Mouse (Mus musculus): ENCODE results near the gene Ffar1. TPM values are rescaled to one million over a fixed set of nuclear protein-coding genes. Genes with fewer than 3 reads are reported as not detected.
"Not testable (repeated sequence)": the region's sequence is repeated elsewhere in the genome, so short reads cannot be mapped to it uniquely, and the experiment has no call there.

Gene Ffar1
- total RNA-seq, 2 experiments from 2014 or later, result 0.13 TPM; not detected in 1

DNA sequence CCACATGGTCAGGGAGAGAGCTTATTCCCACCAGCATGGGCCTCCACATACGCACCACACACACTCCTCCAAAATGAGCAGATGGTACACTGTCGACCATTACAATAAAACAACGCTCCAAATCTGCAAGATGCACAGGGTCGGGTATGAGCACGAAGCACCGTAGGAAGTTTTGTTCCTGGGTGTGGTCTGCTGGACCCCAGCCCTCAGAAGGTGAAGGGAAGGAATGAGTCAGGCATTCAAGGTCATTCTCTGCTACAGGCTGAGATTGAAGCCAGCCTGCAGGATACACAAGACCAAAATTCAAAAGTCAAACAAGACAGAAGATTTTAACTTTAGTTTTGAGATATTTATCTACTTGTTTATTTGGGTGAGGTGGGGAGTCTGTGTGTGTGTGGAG, 13.4 kb downstream of the Ffar1 start:
- DNase-seq, result no peak

DNA sequence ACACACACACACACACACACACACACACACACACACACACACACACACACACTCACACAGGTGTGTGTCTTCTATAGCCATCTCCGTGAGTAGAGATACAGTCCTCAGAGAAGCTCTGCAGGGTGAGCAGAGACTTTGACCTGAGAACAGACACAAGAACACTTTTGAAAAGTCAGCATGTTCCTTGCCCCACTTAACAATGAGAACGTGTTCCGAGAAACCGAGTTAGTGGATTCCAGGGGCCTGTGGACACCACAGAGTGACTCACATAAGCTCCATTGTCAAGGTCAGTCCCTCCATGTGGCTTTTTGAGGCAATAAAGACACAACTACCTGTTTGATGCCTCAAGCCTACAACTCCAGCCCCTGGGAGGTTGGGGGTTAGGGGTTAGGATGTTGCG, 14.0 kb downstream of the Ffar1 start:
- DNase-seq, result no peak

DNA sequence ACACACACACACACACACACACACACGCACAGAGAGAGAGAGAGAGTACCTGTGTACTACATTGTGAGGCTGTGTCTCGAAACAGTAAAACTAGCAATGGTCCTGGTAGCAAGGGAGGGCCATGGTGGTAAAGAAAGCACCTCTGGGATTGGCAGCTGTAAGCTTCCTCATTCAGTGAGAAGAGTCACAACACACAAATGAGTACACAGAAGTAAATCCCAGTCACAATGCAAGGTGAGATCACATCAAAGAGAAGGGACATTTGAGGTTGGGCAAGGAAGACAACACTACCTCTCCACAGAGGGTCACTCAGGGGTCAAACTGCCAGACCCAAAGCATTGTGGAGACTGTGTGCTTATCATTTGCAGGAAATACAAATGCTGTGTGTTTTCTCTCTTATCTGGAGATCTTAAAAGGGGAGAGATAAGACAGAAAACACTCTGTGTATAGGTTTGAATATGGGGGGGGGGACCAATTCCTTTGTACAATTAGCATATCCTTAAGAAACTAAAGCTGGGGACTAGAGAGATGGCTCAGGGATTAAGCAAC, 14.8 kb downstream of the Ffar1 start:
- DNase-seq, result no peak

DNA sequence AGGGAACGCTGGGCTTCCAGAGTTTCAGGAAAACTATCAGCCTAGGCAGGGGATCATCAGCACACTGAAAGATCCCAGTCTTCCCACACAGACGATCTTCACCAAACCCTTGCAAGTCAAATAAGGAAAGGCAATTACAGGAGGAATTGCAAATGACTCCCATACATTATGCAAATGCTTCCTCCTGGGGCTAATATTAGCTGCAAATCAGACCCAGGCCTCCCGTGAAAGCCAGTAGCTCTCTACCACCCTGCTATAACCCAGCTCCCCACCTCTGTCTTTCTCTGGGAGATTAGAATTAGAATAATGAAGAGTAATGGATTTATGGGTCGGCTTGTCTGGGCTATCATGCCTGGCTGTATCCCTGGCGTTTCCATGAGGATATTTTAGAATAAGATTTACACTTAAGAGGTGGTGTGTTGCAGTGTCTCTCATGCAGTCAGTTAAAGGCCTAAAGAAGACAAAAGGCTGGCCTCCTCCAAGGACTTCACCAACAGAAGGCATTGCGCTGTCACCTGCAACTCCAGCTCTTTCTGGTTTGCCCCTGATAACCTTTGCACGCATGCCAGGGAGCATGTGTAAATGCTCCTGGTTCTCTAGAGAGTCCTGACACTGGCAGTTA, 16.6 kb downstream of the Ffar1 start:
- DNase-seq, result no peak

DNA sequence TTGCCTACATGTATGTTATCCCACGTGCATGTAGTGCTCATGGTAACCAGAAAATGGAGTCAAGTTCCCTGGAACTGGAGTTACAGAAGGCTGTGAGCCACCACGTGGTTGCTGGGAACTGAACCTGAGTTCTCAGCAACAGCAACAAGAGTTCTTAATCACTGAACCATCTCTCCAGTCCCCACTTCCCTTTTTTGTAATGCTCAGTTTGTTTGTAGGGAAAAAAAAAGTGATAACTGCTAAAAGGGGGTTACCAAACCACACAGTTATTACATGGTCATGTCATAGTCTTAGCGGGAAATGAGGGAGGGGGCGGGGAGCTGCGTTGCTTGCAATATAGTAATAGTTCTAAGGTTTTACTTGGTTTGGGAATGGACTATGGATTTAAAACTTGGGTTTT, 19.3 kb downstream of the Ffar1 start:
- DNase-seq, result no peak

DNA sequence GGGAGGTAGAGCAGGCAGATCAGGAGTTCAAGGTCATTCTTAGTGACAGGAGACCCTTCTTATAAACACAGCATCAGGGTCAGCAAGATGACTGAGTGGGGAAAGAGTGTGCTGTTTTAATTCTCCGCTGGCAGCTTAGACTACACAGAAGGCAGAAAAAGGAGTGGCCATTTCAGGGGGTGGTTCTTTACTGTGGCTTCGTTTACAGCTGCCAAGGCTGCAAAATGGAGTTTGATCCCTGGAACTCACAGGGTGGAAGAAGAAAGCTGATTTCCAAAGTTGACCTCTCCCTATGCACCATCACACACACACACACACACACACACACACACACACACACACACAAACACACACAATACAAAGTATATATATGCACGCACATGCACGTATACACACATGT, 20.0 kb downstream of the Ffar1 start:
- DNase-seq, result no peak

DNA sequence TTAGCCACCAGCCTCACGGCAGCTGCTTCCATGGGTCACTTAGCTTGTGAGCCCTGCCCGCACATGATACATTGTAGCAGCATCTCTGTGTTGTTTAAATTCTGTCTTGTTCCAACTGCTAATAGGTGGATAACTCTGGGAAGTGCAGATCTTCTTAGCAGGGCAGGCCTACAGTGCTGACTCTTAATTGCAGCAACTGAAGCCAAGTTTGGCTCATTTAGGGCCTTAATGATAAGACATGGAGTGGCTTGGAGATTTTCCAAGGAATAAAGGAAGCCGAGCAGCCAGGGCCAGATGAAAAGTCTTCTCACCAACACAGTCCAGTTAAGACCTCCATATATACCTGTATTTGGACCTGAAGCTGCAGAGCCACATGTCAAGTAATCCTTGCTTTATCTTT, 21.1 kb downstream of the Ffar1 start:
- DNase-seq, result peak in 1 of 2 experiments; percentile 12

DNA sequence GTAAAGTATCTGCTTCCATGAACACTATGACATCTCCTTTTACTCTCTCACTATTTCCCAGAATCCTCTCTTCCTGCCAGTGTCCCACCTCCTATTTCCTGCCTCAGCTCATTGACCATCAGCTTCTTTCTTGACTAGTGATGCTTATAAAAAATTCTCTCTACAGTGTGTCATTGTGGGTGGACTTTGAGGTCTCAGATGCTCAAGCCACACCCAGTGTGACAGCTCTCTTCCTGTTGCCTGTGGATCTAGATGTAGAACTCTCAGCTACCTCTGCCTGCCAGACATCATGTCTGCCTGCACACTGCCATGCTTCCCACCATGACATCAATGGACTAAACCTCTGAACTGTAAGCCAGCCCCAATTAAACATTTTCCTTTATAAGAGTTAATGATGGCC, 24.1 kb downstream of the Ffar1 start:
- DNase-seq, result no peak

DNA sequence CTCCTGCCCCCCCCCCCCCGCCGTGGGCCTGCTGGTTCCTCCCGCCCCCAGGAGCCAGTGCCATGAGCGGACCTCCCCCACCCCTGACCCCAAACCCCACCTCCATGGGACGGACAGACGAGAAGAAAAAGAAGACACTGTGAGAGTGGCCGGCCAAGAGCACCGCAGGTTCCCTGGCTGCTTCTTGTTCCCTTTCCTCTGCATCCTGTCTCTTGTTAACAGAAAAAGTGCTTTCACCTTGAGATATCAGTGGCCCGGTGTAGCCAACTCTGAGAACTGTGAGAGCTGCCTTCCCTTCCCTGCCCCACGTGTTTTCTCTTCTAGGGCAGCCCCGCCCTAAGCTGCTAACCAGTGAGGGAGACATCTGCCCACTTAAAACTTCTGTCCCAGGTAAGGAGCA, 28.7 kb downstream of the Ffar1 start:
- not testable (repeated sequence) for DNase-seq

DNA sequence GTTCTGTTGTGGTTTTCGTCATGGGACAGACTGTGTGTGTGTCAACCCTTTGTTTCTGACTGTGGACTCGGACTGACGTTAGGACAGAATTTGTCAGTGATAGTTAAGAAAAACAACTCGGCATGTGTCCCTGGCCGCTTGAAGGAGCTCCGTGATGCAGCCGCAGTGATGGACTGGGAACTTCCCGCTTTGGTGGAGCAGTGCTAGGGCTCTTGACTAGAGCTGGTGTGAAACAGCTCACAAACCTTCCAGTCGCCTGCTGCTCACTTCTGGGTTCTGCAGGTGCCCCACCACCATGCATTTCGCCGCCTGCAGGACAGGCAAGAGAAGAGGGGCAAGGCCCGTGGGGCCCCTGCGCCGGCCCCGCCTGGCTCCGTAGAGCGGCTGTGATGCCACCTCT, 29.1 kb downstream of the Ffar1 start:
- no peak for DNase-seq

DNA sequence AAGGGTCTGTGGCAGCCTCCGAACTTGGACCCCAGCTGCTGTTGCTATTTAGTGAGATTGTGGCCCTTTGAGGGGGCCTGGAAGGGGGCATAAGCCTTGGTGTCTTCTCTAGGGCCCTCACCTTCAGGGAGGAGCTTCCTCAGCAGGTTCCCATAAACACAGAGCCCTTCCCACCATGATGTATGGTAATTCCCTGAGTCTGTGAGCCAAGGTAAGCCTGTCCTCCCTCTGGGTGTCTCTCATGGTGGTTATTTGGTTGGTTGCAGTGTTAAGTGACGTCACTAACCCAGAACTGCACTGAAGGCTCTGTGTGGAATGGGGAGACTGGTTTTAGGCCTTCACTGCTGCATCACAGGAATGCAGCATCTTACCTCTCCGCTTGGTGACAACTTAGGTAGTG, 31.9 kb downstream of the Ffar1 start:
- no peak for DNase-seq

DNA sequence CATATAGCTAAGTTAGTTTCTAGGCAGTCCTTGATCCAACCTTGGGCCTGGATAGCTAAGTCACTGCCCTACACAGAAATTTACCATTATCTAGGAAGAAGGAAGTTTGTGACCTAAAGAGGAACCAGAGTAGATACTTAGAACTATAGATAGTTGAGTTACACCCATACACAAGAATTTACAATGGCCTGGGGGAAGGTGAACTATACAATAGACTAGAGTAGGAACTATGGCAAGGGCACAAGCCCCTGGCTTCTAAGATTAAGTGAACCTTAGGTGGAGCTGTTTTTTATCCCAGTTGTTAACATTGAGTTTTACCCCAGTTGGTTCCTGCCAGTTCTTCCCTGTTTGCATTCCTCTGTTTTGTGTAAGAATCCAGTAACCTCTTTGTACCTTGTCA, 32.5 kb downstream of the Ffar1 start:
- not testable (repeated sequence) for DNase-seq

DNA sequence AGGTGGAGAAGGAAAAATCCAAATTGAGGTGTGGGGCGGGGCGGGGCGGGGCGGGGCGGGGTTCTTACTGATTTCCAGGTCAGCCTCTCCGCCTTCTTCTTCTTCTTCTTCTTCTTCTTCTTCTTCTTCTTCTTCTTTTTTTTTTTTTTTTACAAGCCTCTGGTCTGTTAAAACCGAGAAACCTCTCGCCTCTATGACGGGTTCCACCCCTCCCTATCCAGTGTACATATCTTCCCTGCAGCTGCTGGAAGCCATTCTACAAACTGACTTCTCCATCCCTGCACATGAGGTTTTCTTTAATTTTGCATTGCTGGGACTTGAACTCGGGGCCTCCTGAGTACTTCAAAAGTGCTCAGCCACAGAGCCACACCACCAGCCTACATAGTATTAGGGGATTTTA, 34.7 kb downstream of the Ffar1 start:
- no peak for DNase-seq

DNA sequence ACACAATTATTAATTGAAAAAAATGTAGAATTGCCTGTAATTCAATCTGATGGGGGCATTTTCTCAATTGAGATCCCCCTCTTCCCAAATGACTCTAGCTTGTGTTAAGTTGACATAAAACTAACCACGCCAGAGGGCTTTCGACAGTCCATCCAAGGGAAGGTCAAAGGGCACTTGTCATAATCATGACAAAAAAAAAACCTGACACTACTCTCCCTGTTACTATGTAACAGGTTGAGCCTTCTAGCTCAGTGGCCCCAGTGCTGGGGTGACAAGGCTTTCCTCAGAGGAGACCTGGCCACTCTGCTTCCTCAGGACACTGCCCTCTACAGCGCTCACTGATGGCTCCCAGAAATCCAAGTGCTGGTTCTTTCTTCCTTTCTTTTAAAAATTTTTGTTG, 37.1 kb downstream of the Ffar1 start:
- DNase-seq, result no peak

DNA sequence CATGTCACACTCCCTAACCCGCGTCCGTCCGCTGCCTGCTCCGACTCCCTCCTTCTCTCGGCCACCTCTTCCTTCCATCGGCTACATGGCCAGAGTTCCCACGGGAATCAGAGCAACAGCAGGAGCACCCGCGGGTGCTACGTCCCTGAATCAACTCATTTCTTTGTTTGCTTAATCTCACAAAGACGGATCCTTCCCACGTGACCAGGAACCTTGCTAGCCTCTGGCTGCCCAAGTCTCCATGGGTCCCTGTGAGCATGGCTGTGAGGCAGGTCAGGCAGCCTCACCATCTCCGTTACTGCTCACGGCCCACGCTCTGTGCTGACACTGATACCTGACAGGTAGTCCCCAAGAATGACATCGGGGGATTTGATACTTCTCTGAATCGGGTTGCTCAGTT, 37.7 kb downstream of the Ffar1 start, which contains the start of gene Ffar2:
TSS of gene Ffar2 (minus strand) at position 101 of the 400 bp plus-strand sequence.
- DNase-seq, result no peak

DNA sequence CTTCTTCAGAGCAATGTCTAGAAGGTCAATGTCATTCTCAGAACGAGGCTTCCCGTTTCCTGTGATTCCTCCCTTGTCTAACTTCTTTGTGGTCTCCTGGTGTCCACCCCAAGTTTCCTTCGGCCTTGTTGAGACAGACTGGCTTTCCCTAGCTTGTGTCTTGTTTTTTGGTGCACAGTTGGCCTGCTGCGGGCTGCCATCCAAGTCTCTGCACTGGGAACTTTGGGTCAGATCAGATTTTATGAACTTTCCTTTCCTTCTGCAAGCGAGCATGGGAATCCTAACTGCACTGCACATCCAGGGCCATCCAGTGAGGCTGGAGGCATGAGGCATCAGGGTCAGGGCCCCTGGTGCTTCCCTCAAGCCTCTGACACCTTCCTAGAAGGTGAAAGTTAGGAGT, 39.8 kb downstream of the Ffar1 start:
- DNase-seq, result peak in 1 of 2 experiments; percentile 16

DNA sequence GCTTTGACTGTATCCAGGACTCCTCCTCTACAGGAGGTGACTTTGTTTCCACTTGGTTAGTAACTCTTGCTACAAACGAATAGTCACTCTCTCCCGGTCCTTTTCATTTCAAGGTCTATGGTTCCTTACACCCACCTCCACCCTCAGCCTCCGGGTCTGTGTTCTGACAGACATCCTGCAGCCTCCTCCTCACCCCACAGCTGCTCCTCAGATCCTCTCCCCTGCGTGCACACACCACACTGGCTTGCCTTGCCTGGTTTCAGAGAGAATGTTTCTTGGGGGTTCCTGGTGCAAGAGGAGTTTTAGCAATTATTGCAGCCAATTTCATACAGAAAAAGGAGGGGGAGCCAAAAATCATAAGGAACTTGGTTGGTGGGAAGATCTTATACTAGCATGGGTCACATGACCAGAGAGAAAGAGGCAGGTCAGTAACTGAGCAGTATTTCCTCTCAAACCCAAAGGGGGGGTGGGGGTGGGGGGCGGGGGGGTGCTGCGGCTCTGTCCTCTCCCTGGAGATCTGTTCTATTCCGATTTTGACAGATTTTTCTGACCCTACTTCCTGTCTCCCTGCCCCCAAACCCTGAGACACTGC, 40.4 kb downstream of the Ffar1 start:
- no peak for DNase-seq

DNA sequence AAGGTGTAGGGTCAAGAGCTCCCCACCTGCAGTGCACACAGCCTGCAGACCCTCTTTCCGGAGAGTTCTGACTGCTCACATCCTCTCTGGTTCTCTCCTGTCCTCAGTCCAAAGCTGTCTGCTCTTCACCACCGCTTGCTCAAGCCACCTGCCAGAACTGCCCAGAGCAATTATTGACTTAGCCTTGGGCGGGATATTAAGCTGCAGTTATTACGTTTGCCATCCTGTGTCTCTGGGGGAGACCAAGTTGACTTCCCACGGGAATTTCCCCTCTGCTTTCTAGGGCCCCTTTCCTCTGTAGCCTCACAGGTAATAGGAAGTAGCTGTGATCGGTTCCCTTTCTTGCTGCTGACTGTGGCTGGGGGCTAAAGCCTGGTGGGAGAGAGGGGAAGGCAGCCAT, 41.2 kb downstream of the Ffar1 start:
- no peak for DNase-seq

DNA sequence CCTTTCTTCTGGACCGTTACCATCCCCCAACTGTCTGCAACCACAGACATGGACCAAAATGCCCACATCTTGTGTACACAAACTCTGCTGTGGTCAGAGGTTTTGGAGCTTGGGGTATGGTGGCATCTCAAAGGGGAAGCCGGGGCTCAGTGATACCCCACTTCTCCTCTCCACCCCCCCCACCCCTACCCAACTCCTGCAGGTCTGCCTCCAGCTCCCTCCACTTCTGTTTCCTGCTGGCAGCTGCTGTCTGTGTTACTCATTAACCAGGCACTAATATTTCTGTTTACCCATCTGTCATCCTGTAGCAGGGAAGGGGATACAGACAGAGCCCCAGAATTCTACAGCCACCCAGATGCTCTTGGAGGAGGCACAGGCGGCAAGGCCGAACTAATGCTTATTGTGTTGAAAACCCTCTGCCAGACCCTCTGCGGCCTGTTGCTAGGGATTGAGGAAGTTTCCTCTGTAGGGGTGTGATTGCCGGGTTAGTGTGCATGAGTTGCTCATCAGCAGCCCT, 49.0 kb downstream of the Ffar1 start:
- DNase-seq, result no peak

DNA sequence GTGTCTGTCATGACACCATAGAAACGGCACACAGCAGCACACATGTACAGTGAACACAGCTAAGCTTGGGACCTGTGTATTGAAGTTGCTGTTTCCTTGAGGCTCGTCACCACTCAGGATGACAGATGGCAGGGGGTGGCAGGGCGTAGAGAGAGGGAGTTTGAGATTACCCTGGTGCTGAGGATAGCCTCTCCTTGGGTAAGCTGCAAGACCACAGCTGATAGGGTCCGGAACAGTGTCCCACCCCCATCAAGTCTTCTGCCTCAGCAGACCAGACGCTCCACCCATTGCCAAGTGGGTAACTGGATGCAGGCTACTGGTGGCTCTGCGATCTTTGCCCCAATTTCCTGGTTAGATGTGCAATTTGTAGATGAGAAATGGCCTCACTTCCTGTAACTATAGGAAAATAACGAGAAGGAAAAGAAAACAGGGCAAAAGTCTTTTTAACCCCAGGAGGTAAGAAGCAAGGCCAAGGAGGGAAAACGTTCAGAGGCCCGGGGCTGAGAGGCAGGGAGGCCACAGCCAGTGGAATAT, 49.5 kb downstream of the Ffar1 start:
- DNase-seq, result no peak

DNA sequence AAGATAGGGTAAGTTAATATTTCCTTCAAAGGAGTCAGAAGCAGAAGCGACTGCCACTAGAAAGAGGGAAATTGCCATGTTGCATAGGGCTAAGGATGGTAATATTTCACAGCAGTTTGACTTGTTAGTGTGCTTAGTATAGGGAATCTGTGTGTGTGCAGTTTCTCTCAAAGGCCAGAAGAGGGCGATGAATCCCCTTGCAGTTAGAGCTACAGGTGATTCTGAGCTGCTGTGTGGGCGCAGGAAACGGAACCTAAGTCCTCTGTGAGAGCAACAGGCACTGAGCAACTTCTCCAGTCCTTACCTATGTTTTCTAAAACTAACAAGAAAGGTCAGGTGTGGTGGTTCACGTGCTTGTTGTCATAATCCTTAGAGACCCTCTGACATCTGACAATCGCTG, 51.0 kb downstream of the Ffar1 start:
- no peak for DNase-seq

Measured in heart, adult 18-20 months (tissue).